Mouse (Mus musculus) layer of hippocampus, postnatal 10 days (tissue): ENCODE results near the gene Ccdc121. TPM values are rescaled to one million over a fixed set of nuclear protein-coding genes. Genes with fewer than 3 reads are reported as not detected.
"Not testable (repeated sequence)": the region's sequence is repeated elsewhere in the genome, so short reads cannot be mapped to it uniquely, and the experiment has no call there.

Experiments used
- DNase-seq, 2 experiments: peaks; one replicate each; pipeline ENCODE4 v3.0.0; 2021; ENCODE audit warnings: low spot score in 2 of 2
- total RNA-seq, 2 experiments: library from RNA; stranded (reverse); gene quantifications; 2 replicates each; pipeline ENCODE4 v1.2.3; 2021

Gene Ccdc121
- total RNA-seq, 2 experiments from 2014 or later = 0.32 to 0.47 TPM

DNA sequence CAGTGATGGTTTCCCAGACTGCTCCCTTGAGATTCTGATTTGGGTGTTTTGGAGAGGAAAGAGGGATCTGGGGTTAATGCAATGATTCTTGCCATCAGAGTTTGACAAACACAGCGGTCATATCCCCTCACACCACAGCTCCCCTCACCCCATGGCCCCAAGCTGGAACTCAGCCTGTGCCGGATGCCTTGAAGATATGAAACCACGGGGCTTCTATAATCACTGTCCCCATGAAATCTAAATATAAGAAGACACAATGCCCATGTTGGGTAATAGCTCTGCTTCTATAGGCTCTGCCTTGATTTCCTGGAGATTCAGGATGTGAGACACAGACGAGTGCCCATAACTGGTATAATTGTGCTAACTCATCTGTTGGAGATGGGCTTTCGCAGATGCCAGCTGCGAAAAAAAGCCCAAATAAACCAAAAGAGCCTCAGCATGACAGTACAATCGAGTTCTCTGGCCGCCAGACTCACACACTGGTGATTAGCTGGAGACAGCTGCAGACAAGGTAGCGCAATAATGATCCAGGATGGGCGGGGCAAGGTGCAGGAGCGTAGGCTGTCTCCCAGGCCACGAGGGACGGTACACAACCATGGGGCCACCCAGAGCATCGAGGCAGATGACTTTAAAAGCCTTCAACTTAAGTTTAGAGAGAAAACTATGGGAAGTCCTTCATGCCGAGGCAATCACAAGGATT, 1.3 kb upstream of the Ccdc121 start:
- DNase-seq = no peak

DNA sequence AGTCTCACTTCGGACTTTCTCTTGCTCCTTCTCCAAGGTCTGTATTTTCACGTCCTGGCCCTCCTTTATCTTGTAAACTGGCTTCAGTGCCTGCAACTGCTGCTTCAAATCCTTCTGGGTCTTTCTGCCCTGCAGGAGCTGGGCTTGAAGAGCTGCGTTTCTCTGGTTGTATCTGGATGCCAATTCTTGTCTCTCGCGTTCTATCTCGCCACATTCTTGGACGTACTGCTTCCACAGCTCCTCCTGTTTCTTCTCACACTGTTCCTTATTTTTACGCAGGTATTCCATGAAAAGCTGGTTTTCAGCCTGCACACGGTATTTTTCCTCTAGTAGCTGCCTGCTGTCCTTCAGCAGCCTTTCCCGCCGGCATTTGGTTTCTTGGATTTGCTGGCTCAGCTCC, 396 bp downstream of the Ccdc121 start:
- DNase-seq = not testable (repeated sequence)

DNA sequence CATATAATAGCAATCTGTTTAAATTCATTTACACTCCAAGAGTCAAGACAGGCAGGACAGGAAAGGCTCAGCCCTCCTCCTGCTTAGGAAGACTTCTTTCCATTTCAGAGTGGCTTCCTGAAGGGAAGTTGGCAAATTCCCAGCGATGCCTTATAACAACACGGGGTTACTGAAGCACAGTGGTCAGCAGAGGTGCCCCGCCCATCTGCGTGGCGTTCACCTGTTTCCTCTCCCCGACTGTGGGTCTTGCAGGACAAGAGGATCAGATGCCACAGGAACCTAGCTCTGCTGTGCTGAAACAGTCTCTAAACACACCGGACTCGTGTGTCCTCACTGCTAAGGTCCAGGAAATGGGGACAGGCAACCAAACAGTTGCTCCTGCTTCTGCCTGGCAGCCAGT, 5.9 kb downstream of the Ccdc121 start:
- DNase-seq = no peak

DNA sequence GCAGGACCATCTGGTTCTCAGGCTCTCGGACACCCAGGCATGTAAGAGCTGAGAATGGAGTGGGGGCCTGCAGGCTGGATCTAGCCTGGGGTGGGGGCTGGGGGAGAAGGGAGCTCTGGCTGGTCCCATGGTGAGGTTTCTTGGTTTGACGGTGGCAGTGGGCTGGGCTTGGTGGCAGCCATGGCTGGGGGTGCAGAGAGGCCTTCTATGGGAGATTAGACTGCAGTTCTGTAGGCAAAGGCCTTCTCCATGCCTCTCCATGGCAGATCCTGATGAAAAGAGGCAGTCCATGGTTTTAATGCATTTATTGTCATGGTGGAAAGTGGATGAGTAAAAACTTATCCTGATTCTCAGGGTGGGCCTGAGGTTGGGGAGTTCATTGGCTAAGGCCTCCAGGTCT, 7.8 kb downstream of the Ccdc121 start:
- DNase-seq = no peak

DNA sequence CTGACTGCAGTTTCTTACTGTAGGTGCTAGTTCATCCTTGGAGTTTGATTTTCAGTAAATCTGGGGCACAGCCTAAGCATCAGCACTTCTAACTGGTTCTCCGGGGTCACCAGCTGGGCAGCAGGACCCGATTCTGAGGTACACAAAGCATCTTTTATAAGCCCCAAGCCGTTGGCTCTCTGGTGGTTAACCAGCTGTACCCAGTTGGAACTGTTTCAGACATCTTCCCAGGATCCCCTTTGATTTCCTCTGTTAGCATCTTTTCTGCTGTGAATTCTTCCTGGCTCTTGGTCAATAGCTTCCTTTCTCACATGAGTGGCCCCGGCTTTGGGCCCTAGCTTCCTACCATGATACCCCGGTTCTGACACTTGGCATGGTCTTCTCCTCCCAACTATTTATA, 26.6 kb downstream of the Ccdc121 start:
- DNase-seq = no peak

DNA sequence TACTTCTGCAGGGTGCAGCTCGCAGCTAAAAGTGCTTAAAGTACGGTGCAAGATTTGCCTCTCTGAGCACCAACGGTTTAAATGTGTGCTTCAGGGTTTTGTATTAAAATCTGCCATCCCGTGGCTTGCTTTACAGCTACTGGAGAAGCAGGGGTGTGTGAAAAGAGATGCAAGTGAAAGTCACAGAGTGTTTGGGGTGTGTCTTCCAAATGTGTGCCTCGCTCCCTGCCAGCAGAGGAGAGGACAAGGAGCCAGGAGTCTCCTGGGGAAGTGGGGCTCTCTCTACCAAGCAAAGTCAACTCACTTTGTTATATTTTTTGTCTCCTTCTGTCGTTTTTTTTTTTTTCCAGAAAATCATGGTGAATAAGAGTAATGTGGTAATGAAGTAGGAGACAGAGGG, 34.7 kb downstream of the Ccdc121 start:
- DNase-seq = no peak

DNA sequence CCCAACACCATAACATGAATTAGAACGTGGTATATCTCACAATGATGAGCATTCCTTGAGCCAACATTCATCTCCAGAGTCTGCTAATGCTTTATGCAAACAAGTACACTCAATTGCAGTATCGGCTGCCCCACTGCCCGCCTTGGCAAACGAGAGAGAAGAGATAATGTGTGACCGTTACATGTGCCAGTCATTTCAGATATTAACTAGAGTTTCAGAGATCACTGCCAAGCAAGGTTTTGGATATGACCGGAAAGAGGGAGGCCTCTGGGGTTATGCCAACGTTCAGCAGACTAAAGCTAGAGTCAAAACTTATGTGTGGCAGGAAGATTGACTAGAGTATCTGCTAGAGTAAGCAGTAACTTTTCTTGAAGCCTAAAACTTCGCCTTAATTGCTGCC, 35.1 kb downstream of the Ccdc121 start:
- no peak for DNase-seq

DNA sequence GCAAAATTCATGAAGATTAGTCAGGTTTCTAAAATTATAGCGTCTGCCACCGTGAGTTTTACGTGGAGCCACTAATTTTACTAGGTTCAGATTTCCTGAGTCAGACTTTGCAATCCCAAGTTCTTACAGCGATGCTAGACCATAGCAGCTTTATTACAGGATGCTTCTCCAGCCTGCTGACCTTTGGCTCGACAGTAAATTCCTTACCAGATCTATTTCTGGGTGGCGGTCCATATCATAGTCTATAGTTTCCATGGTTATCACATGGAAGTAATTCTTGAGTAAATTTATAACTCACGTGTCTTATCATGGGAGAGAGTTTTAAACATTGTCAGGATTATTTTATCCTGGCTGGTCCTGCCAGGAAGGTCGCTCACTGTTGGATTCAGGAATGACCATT, 41.8 kb downstream of the Ccdc121 start:
- DNase-seq = no peak

DNA sequence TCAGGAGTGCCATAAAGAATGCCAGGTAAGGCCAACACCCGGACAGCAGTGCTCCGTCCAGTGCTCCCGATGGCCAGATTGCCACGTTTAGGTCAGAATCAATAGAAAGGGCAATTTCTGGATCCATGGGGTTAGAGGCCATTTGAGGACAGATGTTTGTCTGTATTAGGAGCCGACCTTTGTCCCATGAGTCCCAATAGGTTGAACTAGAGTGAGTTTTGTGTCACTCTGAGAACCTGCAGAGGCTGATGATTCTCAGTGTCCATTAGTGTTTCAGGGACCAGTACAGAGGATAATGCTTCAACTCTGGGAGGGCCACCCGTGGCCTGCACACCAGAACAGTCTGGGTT, 44.0 kb downstream of the Ccdc121 start:
- DNase-seq = no peak

DNA sequence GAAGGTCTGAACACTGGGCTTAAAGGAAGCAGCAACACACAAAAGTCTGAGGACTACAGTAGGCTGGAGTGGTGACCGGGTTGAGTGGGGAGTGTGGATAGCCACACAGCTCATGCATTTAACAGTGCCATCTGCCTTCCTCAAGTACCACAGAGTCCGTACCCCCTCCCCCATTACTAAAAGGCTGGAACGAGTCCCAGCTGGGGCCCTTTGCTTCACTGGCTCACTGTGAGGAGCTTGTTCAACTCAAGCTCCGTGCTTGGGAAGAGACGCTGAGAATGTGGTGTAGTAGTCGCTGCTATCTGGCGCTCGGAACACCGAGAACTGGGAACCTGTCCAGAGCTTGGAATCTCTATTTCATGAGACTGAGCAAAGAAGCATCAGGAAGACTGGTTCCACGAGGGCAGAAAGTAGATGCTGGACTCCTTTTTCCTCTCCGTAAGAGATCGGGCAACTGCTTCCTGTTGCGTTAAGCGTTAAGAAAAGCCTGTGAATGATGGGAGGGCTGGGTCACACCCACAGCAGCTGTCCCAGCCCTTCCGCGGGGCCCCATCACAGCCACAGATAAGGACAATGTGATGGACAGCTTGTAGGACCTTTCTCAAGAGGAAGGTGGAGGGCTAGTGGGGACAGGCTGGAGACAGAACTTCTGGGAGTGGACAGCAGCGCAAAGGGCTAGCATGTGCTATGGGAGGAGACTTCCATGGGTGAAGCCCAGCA, 44.5 kb downstream of the Ccdc121 start:
- DNase-seq = peak; percentile 61 to 68

DNA sequence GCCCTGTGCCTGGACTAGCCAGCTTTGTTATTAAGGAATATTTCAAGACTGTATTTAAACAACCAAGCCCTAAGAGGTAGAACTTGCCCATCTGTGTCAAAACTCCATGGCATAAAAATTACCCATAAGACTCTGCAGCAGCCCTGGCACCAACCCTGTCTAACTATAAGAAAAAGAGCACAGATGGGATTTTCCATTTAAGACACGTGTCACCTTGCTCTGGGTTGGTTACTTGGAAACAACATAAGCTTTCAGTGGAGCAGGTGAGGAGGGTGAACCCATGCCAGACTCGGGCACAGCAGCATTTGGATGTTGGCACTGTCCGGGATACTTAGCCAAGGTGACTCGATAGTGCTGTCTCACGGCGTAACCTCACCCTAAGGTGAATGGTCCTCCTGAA, 45.2 kb downstream of the Ccdc121 start:
- DNase-seq = no peak

DNA sequence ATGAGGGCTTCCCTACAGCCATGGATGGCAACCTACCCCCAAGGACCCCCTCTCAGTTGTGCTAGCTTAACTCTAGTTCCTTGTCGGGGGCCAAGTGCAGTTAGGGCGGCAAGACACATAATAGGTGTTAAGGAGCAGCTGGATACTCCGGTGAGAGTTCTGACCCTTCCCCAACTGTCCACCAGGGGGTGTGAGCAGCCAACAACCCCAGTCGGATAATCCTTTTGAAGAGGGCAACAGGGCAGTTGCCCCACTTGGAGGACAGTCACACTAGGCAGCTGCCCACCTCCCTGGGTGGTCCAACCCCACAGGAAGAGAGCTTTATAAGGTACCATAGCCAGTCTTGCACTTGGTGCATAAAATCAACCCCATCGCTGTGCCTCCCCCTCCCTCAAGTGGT, 46.2 kb downstream of the Ccdc121 start:
- DNase-seq = peak in 1 of 2 experiments; percentile 53

DNA sequence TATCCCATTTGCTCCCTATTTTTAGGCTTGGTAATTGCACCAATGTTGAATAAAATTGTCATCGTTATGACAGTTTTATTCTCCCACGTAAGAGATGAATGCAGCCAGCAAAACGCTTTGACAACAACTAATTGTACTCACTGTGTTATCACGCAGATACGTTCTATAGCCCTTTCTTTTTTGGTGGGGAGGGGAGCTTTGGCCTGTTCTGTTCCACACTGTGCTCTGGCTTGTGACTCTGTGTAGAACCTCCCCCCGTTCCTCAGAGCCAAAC, 48.4 kb downstream of the Ccdc121 start:
- no peak for DNase-seq

DNA sequence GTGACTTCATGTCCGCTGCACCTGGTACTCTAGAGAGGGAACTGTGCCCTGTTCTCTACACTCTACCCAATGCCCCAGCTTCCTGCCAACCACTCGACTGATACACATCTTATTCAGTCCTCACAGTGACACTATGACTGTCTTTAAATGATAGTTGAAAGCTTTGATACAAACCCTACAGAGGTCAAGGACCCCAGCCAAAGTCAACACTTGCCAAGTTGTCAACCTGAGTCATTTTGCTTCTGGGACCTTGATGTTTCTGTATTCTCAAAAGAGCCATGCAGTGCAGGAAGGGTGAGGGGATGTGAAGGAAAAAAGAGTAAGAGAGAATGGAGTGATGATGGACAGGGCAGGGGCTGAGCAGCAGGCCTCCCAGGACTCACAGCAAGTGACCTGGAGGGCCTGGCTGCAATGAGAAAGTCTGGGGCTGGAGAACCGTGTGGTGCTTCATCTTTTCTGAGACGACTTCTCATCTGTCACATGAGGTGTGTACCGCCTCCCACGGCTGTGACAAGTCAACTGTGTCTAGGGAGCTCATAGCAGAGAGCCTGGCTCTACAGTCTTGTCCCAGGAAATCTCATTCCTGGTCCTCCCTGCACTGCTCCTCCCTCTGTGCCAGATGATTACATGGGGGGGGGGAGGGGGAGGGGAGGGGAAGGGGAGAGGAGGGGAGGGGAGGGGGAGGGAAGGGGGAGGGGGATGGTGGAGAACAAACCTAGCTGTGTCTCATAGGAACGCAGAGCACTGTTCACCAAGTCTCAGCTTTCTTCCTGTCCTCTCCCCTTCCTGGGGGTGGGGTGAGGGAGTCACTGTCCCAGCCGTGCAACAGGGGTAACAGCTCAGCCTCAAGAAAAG, 49.0 kb downstream of the Ccdc121 start:
- no peak for DNase-seq

DNA sequence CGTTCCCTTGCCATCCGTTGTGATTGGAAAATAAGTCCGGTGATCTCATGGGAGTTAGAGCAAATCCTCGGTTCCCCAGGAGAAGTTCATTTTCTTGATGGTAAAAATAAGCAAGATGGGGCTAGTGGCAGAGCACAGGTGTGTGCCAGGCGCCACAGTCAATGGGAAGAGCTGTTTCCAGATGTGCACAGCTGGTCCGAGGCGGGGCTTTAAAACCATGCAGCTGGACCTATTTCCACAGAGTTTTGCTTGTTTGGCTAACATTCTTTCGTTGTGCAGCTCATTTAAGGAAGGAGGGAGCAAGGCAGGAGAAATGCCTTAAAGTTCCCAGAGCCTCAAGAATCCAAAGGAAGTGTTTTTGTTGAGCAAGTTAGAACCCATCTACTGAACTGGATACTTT, 49.8 kb downstream of the Ccdc121 start:
- DNase-seq = no peak

DNA sequence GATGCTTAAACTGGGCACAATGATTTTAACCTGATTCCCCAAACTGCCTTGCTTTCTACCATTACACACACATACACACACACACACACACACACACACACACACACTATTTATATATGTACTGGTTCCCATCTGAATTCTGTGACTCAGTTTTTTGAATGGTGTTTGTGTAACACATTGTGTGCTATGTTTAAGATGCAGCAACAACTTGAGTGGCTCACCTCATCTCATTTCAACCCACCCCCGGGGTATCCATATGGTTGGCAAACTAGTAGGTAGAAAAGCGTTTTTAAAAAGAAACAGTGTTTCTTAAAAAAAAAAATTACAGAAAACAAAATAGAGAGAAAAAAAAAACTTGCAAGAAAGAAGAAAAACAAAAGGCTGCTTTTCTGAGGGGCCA, 51.0 kb downstream of the Ccdc121 start:
- DNase-seq = no peak

Other genes with a start within 250 kb of the Ccdc121 start
- gene Cnih3, start 158.8 kb downstream of the Ccdc121 start, total RNA-seq = 10 to 100 TPM; 48.3 to 56.1 TPM
- 1 to 10 TPM in 1 of 2 experiments, under 1 TPM in 1; 0.98 to 2.4 TPM for gene Dnah14, start 65.1 kb upstream of the Ccdc121 start, total RNA-seq